Comparison of ENCODE assay signal across 10 mouse cellular contexts in genomic region chr19:42795801-42796200, GRCm38 (mm10). TPM values are rescaled to one million over a fixed set of nuclear protein-coding genes. Genes with fewer than 3 reads are reported as not detected.
DNase-seq lines count a peak whose midpoint lies in the region; ATAC-seq and TF ChIP-seq lines count a peak whose summit lies in the region.
"Had no signal": no experiment of that assay in that cellular context is flagged by ENCODE, and none has a peak within 500 bp of the region (broad histone marks: within the 10 kb centered on the region; RNA-seq: fewer than 3 reads in every experiment).

No protein-coding gene starts in this region.

- WGBS in lung, embryonic 16.5 days, result 25% methylated on average over 9 of the region's 9 CpGs
- WGBS in limb, embryonic 11.5 days, result 27% methylated on average over 9 of the region's 9 CpGs
- 33% methylated on average over 9 of the region's 9 CpGs for WGBS in stomach, embryonic 14.5 days

- H3K27me3 ChIP-seq in lung, embryonic 16.5 days (ENCODE audit: control insufficient read depth, insufficient read depth, low read depth, low read length), result no peaks in the 10 kb centered on the region
- H3K27me3 ChIP-seq in limb, embryonic 11.5 days (ENCODE audit: control insufficient read depth, insufficient read depth, low read length), result no peaks in the 10 kb centered on the region
- no peaks in the 10 kb centered on the region for H3K27me3 ChIP-seq in stomach, embryonic 14.5 days (ENCODE audit: control insufficient read depth, insufficient read depth, low read length)

- TF ChIP-seq CTCF in gastrocnemius, adult 2 months (IDR thresholded peaks at IDR 0.05), result no peak

- peak overlapping the region; percentile 66; the same call in 1 of the 2 replicates for H3K9ac ChIP-seq in lung, embryonic 16.5 days (ENCODE audit: low read length)
- peak overlapping the region; percentile 35; the same call in 1 of the 2 replicates for H3K9ac ChIP-seq in limb, embryonic 11.5 days (ENCODE audit: low read length)
- H3K9ac ChIP-seq in stomach, embryonic 14.5 days (replicated peaks; ENCODE audit: low read depth, low read length), result no peak overlapping the region

- peak; percentile 6; the same call in 1 of the 2 replicates for ATAC-seq in lung, embryonic 16.5 days (ENCODE audit: low read depth)
- ATAC-seq in limb, embryonic 11.5 days (ENCODE audit: insufficient number of reproducible peaks, low FRiP score, low TSS enrichment, low read depth), result no peak
- no peak for ATAC-seq in stomach, embryonic 14.5 days (ENCODE audit: insufficient number of reproducible peaks, insufficient read depth, low FRiP score, low read depth)

- DNase-seq in gastrocnemius, adult 2 months, result no peak
- DNase-seq in gastrocnemius, postnatal 36 days, result no peak
- DNase-seq in lung, adult 18-20 months, result no peak
- DNase-seq in limb, embryonic 11.5 days (ENCODE audit: low spot score), result no peak
- DNase-seq in thymus, postnatal 14 days, result no peak
- DNase-seq in cerebellum, postnatal 4 days (ENCODE audit: low spot score in 2 of 2), result no peak
- DNase-seq: cerebellum, adult 11-12 months; thymus, postnatal 25 days had no signal

- H3K4me1 ChIP-seq in lung, embryonic 16.5 days (replicated peaks; ENCODE audit: control insufficient read depth, insufficient read depth, low read length), result peaks cover 8% of the 10 kb centered on the region
- H3K4me1 ChIP-seq in limb, embryonic 11.5 days (ENCODE audit: control insufficient read depth, insufficient read depth, low read length), result peaks cover 8% of the 10 kb centered on the region; the same call in 1 of the 2 replicates
- H3K4me1 ChIP-seq in stomach, embryonic 14.5 days (ENCODE audit: control insufficient read depth, insufficient read depth, low read length), result 0 out of 2 replicates have a peak, but pooled peaks cover 6% of the 10 kb centered on the region

- intact Hi-C loops in gastrocnemius, adult 2 months (cut with DNase I), result loop anchor here (5.0 kb wide), 1 partner anchor 516 kb away; no protein-coding TSS in a partner anchor
- intact Hi-C loops in gastrocnemius, postnatal 36 days (cut with DNase I), result loop anchor here (2.0 to 10.0 kb wide), 3 partner anchors 516 to 679 kb away; no protein-coding TSS in a partner anchor

- H3K27ac ChIP-seq in gastrocnemius, adult 2 months, result no peak overlapping the region
- no peak overlapping the region for H3K27ac ChIP-seq in lung, embryonic 16.5 days (ENCODE audit: low read length)
- no peak overlapping the region for H3K27ac ChIP-seq in limb, embryonic 11.5 days (replicated peaks; ENCODE audit: low read depth, low read length)
- 0 out of 2 replicates have a peak overlapping the region, but pooled peaks have one; percentile 44 for H3K27ac ChIP-seq in stomach, embryonic 14.5 days (ENCODE audit: low read length)

- H3K4me3 ChIP-seq in gastrocnemius, adult 2 months, result peak overlapping the region; percentile 61; the same call in 1 of the 2 replicates
- H3K4me3 ChIP-seq in lung, embryonic 16.5 days (ENCODE audit: low read length), result peak overlapping the region; percentile 49
- no peak overlapping the region for H3K4me3 ChIP-seq in limb, embryonic 11.5 days (ENCODE audit: low read depth, low read length)
- H3K4me3 ChIP-seq in stomach, embryonic 14.5 days (ENCODE audit: low read depth, low read length), result no peak overlapping the region

- H3K9me3 ChIP-seq in lung, embryonic 16.5 days (ENCODE audit: control insufficient read depth, low read length), result no peaks in the 10 kb centered on the region
- no peaks in the 10 kb centered on the region for H3K9me3 ChIP-seq in limb, embryonic 11.5 days (ENCODE audit: control insufficient read depth, low read length)
- H3K9me3 ChIP-seq in stomach, embryonic 14.5 days (ENCODE audit: control insufficient read depth, low read depth, low read length), result no peaks in the 10 kb centered on the region

- peak overlapping the region; percentile 87 for H3K4me2 ChIP-seq in lung, embryonic 16.5 days (ENCODE audit: low read depth, low read length)
- H3K4me2 ChIP-seq in limb, embryonic 11.5 days (ENCODE audit: low read depth, severe bottlenecking), result peak overlapping the region; percentile 55
- peak overlapping the region; percentile 54; the same call in 1 of the 2 replicates for H3K4me2 ChIP-seq in stomach, embryonic 14.5 days (replicated peaks; ENCODE audit: low read depth, low read length)

- no peaks in the 10 kb centered on the region for H3K36me3 ChIP-seq in lung, embryonic 16.5 days (ENCODE audit: control insufficient read depth, insufficient read depth, low read length)
- H3K36me3 ChIP-seq in limb, embryonic 11.5 days (ENCODE audit: control insufficient read depth, insufficient read depth, low read length), result no peaks in the 10 kb centered on the region
- H3K36me3 ChIP-seq in stomach, embryonic 14.5 days (ENCODE audit: control insufficient read depth, insufficient read depth, low read length), result no peaks in the 10 kb centered on the region

RNA-seq across cellular contexts. Expression of gene Hps1, which starts 16.0 kb away (rescaled TPM):
- total RNA-seq in gastrocnemius, adult 2 months (2021), result under 1 TPM; 0.50 to 0.59 TPM
- 1 to 10 TPM in 1 of 2 experiments, under 1 TPM in 1; 0.51 to 1.5 TPM for total RNA-seq in gastrocnemius, postnatal 36 days (2021)
- polyA plus RNA-seq in lung, embryonic 16.5 days (2015; fragmentation: Nextera tagmentation; extraction: Ambion mirVana), result 16.8 and 17.1 TPM in 2 replicates
- 10.0 and 10.5 TPM in 2 replicates for polyA plus RNA-seq in limb, embryonic 11.5 days (2014; fragmentation: Nextera tagmentation; extraction: Ambion mirVana)
- 13.2 and 14.3 TPM in 2 replicates for polyA plus RNA-seq in stomach, embryonic 14.5 days (2014; fragmentation: Nextera tagmentation; extraction: Ambion mirVana)

RNA-seq across cellular contexts. Expression of gene Pyroxd2, which starts 43.2 kb away (rescaled TPM):
- 1 to 10 TPM in 1 of 2 experiments, under 1 TPM in 1; 0.48 to 1.4 TPM for total RNA-seq in gastrocnemius, adult 2 months (2021)
- total RNA-seq in gastrocnemius, postnatal 36 days (2021), result under 1 TPM; 0.79 to 0.96 TPM
- polyA plus RNA-seq in lung, embryonic 16.5 days (2015; fragmentation: Nextera tagmentation; extraction: Ambion mirVana), result 6.7 and 6.9 TPM in 2 replicates
- polyA plus RNA-seq in limb, embryonic 11.5 days (2014; fragmentation: Nextera tagmentation; extraction: Ambion mirVana), result 0.71 and 0.88 TPM in 2 replicates
- 2.8 and 3.1 TPM in 2 replicates for polyA plus RNA-seq in stomach, embryonic 14.5 days (2014; fragmentation: Nextera tagmentation; extraction: Ambion mirVana)

Comparison
In these comparisons a context has a peak if more than half of its experiments do, and no peak if none do; other contexts are left out.
1. H3K4me3 ChIP-seq: peak in gastrocnemius, adult 2 months (single experiment) and lung, embryonic 16.5 days (single experiment); none in limb, embryonic 11.5 days (single experiment) and stomach, embryonic 14.5 days (single experiment).
2. Peak in every context shown above with its lines, with median percentiles within 50 percentile points of each other: H3K4me2 ChIP-seq.